Mouse (Mus musculus): ENCODE measurements at regions not wholly inside any gene's neighbourhood (a gene's known extent, or its start where the extent isn't known, plus 50 kb on each side); places are given as distances from the start of the nearest gene placed in this dataset.

DNA sequence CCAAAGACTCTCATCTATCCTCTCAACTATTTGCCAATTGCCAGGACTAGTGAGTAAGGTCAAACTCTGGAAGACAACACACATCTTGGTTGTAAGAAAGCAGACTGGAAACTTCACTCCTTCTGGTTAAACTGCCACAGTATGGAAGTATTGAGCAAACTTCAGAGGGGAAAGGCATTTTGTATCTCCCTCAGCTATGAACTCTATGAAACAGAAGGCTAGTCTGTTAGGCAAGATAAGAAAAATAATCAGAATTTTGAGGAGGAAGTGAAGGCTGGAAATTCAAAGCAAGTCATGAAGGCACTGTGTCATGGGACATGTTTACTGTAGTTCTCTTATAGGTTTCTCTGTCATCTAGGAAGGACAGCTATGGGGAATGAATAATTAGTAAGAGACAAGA, 265.7 kb upstream of the Pdcd1 start:
- no peak for TF ChIP-seq EP300 (IDR thresholded peaks at IDR 0.05; ENCODE audit: low read depth)
- no peaks in the 10 kb centered on the region for H3K27me3 ChIP-seq (ENCODE audit: control insufficient read depth, insufficient read depth, low read length)
- H3K27ac ChIP-seq (ENCODE audit: low read depth) = no peak overlapping the region
- H3K4me1 ChIP-seq (ENCODE audit: control insufficient read depth, insufficient read depth) = no peaks in the 10 kb centered on the region
- no peaks in the 10 kb centered on the region for H3K36me3 ChIP-seq (replicated peaks; ENCODE audit: control insufficient read depth, insufficient read depth, low read length)
- ATAC-seq (ENCODE audit: insufficient read depth, low read depth) (no peak), DNase-seq (ENCODE audit: low spot score) (no peak)
- no peaks in the 10 kb centered on the region for H3K9me3 ChIP-seq (replicated peaks; ENCODE audit: control insufficient read depth, low read length)
- H3K4me2 ChIP-seq (ENCODE audit: low read depth, low read length) = no peak overlapping the region
- no peak overlapping the region for H3K9ac ChIP-seq (replicated peaks; ENCODE audit: low read depth, low read length)
- H3K4me3 ChIP-seq (ENCODE audit: low read depth, low read length) = no peak overlapping the region

DNA sequence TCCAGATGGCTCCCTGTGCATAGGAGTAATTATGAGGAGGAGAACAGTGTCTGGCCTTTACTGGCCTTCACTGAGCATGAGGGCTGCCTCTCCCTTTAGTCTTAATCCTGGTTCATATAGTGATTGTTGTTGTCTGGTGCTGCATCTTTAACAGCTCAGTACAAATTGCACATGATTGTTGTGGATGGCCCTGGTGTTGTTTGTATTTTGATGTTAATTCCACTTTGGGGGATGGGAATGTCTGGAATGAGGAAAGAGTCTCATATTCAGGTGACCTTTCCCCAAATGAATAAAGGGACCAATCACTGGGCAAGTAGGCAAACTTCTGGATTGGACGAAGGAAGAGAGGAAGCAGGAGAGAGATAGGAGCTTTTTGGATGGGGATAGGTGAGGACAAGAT, 246.0 kb upstream of the Pdcd1 start:
- no peak overlapping the region for H3K27ac ChIP-seq (ENCODE audit: low read depth)
- no peaks in the 10 kb centered on the region for H3K4me1 ChIP-seq (ENCODE audit: control insufficient read depth, insufficient read depth)
- no peak for DNase-seq (ENCODE audit: low spot score)
- TF ChIP-seq CTCF (IDR thresholded peaks at IDR 0.05; ENCODE audit: low read depth) (no peak), EP300 (IDR thresholded peaks at IDR 0.05; ENCODE audit: low read depth) (no peak)
- no peaks in the 10 kb centered on the region for H3K36me3 ChIP-seq (replicated peaks; ENCODE audit: control insufficient read depth, insufficient read depth, low read length)
- no peak overlapping the region for H3K9ac ChIP-seq (replicated peaks; ENCODE audit: low read depth, low read length)
- H3K4me3 ChIP-seq (ENCODE audit: low read depth, low read length) = no peak overlapping the region
- no peak for ATAC-seq (ENCODE audit: insufficient read depth, low read depth)
- no peak overlapping the region for H3K4me2 ChIP-seq (ENCODE audit: low read depth, low read length)
- 84% methylated on average over 1 of the region's 1 CpGs for WGBS
- no peaks in the 10 kb centered on the region for H3K27me3 ChIP-seq (ENCODE audit: control insufficient read depth, insufficient read depth, low read length)
- no peaks in the 10 kb centered on the region for H3K9me3 ChIP-seq (replicated peaks; ENCODE audit: control insufficient read depth, low read length)

DNA sequence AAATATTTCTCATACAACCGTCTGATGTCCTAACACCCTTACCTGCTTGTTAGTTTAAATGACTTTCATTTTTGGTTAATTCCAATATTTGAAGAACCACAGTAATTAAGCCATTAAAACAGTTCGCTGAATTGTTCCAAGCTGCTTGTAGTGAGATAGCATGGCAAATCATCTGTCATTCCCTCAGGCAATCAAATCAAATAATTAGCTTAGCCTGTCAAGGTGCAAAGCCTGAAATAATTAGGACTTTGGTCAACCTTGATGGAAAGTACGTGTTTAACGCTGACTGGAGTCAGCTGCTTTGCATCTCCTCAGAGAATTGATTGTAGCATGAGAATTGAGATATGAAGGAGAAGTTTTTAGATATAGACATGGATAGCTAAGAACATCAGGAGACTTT, 220.2 kb upstream of the Pdcd1 start:
- Histone ChIP-seq H3K36me3 (replicated peaks; ENCODE audit: control insufficient read depth, insufficient read depth, low read length) (no peaks in the 10 kb centered on the region), H3K4me3 (ENCODE audit: low read depth, low read length) (no peak overlapping the region), H3K27me3 (ENCODE audit: control insufficient read depth, insufficient read depth, low read length) (no peaks in the 10 kb centered on the region), H3K4me2 (ENCODE audit: low read depth, low read length) (no peak overlapping the region), H3K9me3 (replicated peaks; ENCODE audit: control insufficient read depth, low read length) (no peaks in the 10 kb centered on the region), H3K27ac (ENCODE audit: low read depth) (no peak overlapping the region), H3K4me1 (ENCODE audit: control insufficient read depth, insufficient read depth) (no peaks in the 10 kb centered on the region), H3K9ac (replicated peaks; ENCODE audit: low read depth, low read length) (no peak overlapping the region)
- TF ChIP-seq EP300 (IDR thresholded peaks at IDR 0.05; ENCODE audit: low read depth) (no peak), CTCF (IDR thresholded peaks at IDR 0.05; ENCODE audit: low read depth) (no peak)
- ATAC-seq (ENCODE audit: insufficient read depth, low read depth) (no peak), DNase-seq (ENCODE audit: low spot score) (no peak)
- WGBS = 82% methylated on average over 4 of the region's 4 CpGs

DNA sequence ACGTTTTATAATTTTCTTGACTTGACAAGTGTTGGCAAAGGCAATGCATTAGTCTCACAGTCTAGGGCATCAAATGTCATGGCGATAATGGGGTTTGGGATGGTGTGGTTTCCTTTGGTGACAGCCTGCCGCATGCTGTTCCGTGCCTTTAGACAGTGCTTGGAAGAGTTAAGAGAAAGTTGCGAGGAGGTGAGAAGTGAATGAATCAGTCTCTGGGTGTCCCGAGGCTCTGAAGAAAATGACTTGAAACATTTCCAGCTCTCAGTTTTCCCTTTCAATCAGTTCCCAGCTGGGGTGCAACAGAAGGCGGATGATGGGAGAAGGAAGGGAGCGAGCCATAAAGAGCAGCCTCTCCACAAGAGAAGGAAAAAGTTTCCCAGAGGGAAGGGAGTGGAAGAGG, 211.0 kb upstream of the Pdcd1 start:
- 66% methylated on average over 8 of the region's 8 CpGs for WGBS
- no peak overlapping the region for H3K4me3 ChIP-seq (ENCODE audit: low read depth, low read length)
- H3K27me3 ChIP-seq (ENCODE audit: control insufficient read depth, insufficient read depth, low read length) = no peaks in the 10 kb centered on the region
- no peaks in the 10 kb centered on the region for H3K4me1 ChIP-seq (ENCODE audit: control insufficient read depth, insufficient read depth)
- no peak for DNase-seq (ENCODE audit: low spot score)
- no peak for TF ChIP-seq EP300 (IDR thresholded peaks at IDR 0.05; ENCODE audit: low read depth)
- TF ChIP-seq CTCF (IDR thresholded peaks at IDR 0.05; ENCODE audit: low read depth) = no peak
- no peak for ATAC-seq (ENCODE audit: insufficient read depth, low read depth)
- H3K27ac ChIP-seq (ENCODE audit: low read depth) = no peak overlapping the region
- H3K4me2 ChIP-seq (ENCODE audit: low read depth, low read length) = no peak overlapping the region
- no peak overlapping the region for H3K9ac ChIP-seq (replicated peaks; ENCODE audit: low read depth, low read length)
- H3K36me3 ChIP-seq (replicated peaks; ENCODE audit: control insufficient read depth, insufficient read depth, low read length) = no peaks in the 10 kb centered on the region
- H3K9me3 ChIP-seq (replicated peaks; ENCODE audit: control insufficient read depth, low read length) = no peaks in the 10 kb centered on the region

DNA sequence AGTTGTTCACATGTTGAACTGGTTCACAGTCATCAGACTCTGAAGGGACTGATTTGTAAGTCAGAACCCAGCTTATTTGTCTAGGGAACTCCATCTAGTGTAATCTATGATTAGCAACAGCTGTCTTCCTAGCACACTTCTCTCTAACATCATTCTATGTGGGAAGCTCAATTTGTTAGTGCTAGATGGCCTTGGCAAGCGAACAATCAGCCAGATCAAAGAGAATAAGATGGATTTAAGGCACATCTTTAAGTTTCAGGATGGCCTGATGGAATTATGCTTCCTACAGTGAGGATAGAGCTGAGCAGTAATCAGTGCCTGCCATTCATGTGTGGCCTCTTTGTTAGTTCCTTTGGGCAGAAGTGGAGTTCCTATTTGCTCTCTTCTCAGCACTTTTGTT, 183.1 kb upstream of the Pdcd1 start:
- WGBS = 53% methylated on average over 1 of the region's 1 CpGs
- TF ChIP-seq CTCF (IDR thresholded peaks at IDR 0.05; ENCODE audit: low read depth) (no peak), EP300 (IDR thresholded peaks at IDR 0.05; ENCODE audit: low read depth) (no peak)
- Histone ChIP-seq H3K36me3 (replicated peaks; ENCODE audit: control insufficient read depth, insufficient read depth, low read length) (no peaks in the 10 kb centered on the region), H3K27me3 (ENCODE audit: control insufficient read depth, insufficient read depth, low read length) (no peaks in the 10 kb centered on the region), H3K9ac (replicated peaks; ENCODE audit: low read depth, low read length) (no peak overlapping the region), H3K4me1 (ENCODE audit: control insufficient read depth, insufficient read depth) (no peaks in the 10 kb centered on the region), H3K4me2 (ENCODE audit: low read depth, low read length) (no peak overlapping the region), H3K27ac (ENCODE audit: low read depth) (no peak overlapping the region), H3K4me3 (ENCODE audit: low read depth, low read length) (no peak overlapping the region), H3K9me3 (replicated peaks; ENCODE audit: control insufficient read depth, low read length) (no peaks in the 10 kb centered on the region)
- no peak for DNase-seq (ENCODE audit: low spot score)
- ATAC-seq (ENCODE audit: insufficient read depth, low read depth) = no peak

DNA sequence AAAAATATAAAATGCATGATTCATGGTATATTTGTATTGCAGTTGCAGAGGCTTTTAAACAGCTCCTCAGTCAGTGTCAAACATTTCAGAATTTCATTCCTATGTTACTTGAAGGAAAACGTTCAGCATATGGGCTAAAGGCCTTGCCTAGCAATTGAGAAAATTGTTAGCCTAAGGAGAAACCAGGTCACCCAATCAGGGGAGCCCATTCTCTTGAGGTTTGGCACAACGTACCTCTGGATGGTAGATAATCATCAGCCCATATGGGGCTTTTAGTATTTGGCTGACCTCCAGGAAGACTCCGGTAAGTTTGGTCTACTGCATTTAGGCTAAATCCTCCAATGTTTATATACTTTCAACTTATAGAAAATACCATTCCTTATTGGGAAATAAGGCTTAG, 168.7 kb upstream of the Pdcd1 start:
- Histone ChIP-seq H3K4me1 (ENCODE audit: control insufficient read depth, insufficient read depth) (no peaks in the 10 kb centered on the region), H3K4me3 (ENCODE audit: low read depth, low read length) (no peak overlapping the region), H3K36me3 (replicated peaks; ENCODE audit: control insufficient read depth, insufficient read depth, low read length) (no peaks in the 10 kb centered on the region), H3K27me3 (ENCODE audit: control insufficient read depth, insufficient read depth, low read length) (no peaks in the 10 kb centered on the region), H3K4me2 (ENCODE audit: low read depth, low read length) (no peak overlapping the region), H3K9me3 (replicated peaks; ENCODE audit: control insufficient read depth, low read length) (no peaks in the 10 kb centered on the region), H3K27ac (ENCODE audit: low read depth) (no peak overlapping the region), H3K9ac (replicated peaks; ENCODE audit: low read depth, low read length) (no peak overlapping the region)
- DNase-seq (ENCODE audit: low spot score) (no peak), ATAC-seq (ENCODE audit: insufficient read depth, low read depth) (no peak)
- WGBS = 60% methylated on average over 3 of the region's 3 CpGs
- TF ChIP-seq CTCF (IDR thresholded peaks at IDR 0.05; ENCODE audit: low read depth) (no peak), EP300 (IDR thresholded peaks at IDR 0.05; ENCODE audit: low read depth) (no peak)
